Mouse (Mus musculus) heart, adult 11 months (tissue): ENCODE results near the gene Ntmt1.

Source experiments
- DNase-seq: peaks from one replicate; pipeline ENCODE4 v3.0.0; 2022

Ntmt1 gene

DNA sequence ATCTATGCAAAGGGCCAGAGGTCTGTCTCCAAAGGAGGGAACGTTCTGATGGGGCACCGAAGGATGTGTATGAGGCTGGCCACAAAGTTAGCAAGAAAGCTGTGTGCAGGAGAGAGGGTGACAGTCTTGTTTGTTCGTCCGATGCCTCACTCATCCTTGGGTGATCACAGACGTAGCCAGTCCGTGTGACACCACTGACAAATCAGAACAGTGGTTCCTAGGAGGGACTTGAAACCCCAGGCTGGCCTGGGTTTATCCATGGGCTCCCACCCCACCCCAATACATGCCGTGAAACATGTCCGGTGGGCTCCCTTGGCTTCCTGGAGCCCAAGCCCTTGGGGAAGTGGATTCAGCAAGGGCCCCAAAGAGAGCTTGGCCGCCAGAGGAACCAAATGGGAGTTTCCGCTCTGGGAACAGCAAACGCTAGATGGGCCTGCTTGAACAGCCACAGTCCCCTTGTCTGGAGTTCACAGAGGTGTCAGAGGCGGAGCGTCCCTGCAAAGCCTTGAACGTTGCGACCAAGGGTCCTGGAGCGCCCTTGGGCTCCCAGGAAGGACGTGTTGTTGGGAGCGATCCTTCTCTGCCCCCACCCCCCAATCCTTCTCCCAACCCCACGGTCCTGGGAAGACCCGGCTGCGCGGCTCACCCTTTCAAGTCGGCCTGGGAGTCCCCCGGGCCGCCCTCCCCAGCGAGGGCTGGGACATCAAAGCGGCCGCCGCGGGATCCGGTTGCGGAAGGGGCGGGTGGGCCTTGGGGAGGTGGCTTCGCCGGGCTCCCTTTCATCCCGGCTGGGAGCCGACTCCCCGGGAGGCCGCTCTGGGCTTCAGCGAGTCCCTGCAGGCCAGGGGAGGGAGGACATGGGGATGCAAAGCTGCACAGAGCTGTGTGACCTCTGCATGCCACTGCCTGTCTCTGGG, 23.3 kb upstream of the Ntmt1 start:
- DNase-seq = peak; percentile 98

DNA sequence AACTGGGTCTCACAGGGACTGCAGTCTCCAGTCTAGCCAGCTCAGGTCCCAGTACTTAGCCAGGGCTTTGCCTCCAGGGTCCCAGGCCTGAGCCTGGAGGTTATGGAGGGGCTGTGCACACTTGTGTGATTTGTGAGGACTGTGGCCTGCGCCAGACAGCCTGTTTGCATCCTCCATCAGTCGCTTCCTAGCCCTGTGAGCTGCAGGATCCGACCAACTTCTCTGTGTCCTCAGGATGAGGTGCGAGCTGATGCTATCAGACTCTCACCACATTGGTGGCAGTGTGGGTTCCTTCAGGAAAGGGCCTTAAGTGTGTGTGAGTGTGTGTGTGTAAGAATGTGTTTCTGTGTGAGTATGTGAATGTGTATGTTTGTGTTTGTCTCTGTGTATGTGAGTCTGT, 20.2 kb upstream of the Ntmt1 start:
- no peak for DNase-seq

DNA sequence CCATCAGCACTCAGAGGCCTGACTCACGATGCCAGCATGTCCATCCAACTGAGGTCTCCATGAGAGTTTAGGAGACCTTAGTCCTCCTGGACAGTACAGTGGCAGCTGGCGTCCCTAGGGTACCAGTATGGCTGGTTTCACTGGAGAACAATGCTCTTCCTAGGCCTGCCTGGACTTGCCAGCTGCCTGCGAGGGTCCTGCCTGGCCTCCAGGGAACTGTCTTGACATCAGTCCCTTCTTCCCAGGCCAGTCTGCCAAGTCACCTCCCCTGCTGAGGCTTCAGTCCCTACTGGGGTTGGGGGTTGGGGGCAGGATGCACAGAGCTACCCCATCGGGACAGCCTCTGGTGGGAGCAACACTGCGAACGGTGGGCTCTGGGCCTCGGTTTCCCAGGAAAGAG, 15.6 kb upstream of the Ntmt1 start:
- peak; percentile 91 for DNase-seq

DNA sequence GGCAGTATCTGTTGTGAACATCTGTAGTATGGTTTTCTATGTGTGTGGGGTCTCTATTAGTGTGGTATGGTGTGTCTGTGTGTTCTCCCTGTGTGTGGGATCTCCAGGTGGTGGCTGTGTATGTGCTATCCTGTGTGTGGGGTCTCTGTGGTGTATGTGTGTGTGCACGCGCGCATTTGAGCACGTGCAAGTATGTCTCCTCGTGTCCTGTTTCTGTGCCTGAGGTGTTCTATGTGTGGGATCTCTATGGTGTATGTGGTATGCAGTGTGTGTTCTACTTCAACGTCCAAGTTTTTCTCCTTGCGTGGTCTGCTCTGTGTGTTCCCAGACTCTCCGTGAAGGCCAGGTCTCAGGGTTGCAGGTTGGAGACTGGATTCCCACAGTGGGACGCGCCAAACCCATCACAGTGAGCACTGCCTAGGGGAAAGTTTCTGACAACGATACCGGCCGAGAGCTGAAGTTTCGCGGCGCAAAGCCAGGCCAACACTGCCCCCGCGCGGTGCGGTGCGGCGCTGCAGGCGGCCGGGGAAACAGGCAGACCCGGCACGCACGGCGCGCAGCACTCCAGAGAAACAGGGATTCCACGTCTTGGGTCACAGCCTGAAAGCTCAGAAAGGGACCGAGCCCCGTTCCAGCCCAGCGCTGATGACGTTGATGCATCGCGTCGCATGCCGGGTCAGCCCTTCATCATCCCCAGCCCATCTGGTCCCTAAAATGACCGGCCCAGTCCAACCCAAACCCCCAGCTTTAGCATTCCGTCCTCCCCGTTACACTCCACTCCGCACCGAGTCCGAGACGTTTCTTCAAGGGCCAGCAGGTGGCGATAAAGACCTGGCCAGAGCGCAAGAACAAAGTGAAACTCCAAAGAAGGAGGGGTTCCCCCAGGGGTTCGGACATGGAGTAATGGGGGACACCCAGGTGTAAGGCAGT, 13.2 kb upstream of the Ntmt1 start:
- peak; percentile 99 for DNase-seq

DNA sequence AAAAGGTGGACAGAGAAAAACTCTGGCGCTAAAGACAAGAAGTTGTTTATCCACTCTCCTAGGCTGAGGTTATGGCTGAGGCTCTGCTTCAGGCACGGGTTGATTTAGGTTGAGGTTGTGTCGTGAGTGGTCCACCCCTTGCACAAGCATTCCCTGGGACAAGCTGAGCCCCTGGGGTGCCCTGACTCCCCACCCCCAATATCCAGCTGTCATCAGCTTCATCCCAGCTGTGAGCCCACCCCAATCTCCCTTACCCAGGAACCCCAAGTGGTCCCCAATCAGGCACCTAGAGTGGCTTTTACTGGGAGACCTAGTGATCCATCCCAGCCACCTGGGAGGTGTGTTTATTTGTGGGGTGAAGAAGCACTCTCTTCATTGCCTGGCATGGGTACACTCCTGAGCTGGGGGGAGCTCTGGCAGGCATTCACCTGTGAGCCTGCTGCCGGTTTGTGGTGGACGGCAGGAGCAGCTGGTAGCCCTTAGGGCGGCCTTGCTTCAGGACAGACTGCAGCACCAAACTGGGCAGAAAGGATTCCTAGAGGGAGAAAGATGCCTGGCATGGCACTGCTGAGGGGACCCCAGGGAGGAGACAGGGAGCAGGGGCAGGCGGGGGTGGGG, 12.2 kb upstream of the Ntmt1 start:
- DNase-seq = peak; percentile 95

DNA sequence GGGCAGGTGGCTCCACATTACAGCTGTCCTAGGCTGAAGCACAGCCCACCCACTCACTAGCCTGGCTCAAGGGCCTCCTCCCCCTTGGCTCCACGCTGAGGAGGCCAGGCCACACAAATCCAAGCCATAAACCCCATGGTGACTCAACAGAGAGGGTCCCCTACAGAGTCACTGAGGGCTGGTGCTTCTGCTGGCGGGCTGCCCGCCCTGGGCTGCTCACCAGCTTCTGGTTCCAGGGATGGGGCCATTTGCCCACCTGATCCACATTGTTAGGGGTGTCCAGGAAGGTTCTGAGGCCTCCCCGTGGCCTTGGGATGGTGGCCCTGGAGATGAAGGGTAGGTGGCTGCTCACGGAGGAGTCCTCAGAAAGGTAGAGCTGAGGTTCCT, 11.7 kb upstream of the Ntmt1 start:
- peak; percentile 94 for DNase-seq

DNA sequence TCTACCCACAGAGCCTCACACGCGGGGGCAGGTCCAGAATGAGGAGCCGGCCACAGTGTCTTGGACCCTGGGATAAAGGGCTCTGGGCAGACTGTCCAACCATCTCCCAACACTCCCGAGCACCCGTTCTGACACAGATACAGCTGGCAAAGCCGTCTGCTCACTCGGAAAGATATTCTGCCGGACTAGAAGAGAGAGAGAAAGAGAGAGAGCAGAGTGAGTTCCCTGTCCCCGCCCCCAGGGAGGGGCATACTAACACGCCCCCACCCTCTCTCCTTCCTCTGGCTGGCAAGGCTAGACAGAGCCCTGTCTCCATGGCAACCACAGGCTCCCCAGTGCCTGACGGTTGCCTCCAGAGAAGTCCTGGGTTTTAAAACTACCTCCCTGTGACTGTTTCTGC, 11.2 kb upstream of the Ntmt1 start:
- peak; percentile 98 for DNase-seq

DNA sequence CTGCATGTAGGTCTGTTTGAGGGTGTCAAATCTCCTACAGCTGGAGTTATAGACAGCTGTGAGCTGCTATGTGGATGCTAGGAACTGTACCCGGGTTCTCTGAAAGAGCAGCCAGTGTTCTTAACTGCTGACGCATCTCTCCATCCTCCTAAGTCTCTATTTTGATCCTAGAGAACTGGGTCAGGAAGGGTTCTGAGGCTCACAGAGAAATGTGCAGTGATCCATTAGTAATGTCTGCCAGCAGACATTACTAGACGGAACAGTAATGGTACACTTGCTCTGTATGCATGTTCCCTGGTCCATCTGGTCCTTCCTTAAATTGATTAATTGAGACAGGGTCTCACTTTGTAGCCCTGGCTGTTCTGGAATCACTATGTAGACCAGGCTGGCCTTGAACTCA, 8.2 kb upstream of the Ntmt1 start:
- DNase-seq = no peak

DNA sequence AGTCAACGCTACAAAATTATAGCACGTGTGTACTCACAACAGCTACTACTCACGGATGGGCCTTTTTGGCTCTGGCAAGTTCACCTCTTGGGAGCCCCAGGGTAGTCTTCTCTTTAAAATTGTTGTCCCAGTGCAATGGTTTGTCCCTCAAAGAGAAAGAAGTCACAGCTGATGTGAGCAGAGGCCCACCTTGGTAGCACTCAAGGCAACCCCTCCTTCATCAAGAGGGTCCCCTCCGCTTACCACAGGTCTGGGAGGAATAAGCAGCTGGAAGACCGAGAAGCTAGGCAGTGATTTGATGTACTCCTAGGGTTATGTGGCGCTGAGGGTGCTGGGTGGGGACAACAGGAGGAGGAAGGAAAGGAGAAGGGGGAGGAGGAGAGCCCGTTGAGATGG, 7.0 kb upstream of the Ntmt1 start:
- no peak for DNase-seq

DNA sequence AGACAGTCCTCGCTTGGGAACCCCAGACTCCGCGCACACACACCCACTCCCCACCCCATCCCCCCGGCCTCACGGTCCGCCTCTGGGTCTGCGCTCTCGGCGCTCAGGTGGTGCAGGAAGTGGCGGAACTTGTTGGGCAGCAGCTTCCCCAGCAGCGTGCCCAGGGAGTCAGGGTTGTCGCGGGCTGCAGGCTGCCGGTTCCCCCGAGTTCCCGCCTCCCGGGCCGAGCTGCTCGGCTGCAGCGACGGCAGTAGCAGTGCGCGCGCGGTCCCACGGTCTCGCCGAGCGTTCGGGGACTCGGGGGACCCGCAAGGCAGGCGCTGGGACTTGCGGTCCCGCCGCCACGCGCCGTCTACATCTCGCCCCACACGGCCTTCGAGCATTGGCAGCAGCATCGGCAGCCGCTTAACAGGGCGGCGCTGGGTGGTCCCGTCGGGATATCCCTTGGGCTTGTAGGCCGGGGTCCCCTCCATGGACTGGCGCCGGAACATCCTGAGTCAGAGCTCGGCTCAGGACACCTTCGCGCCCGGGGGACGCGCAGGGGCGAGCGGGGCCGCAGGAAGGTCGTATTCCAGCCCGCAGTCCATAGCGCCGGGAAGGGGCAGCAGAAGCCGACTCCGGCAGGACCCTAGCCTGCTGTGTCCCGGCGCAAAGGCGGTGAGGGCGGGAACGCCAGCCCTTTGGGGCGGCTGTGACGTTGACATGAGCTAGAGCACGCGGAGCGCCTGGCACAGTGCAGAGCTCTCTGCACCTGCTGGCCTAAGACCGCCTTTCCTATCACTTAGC, 6.4 kb upstream of the Ntmt1 start:
- DNase-seq = peak; percentile 94

DNA sequence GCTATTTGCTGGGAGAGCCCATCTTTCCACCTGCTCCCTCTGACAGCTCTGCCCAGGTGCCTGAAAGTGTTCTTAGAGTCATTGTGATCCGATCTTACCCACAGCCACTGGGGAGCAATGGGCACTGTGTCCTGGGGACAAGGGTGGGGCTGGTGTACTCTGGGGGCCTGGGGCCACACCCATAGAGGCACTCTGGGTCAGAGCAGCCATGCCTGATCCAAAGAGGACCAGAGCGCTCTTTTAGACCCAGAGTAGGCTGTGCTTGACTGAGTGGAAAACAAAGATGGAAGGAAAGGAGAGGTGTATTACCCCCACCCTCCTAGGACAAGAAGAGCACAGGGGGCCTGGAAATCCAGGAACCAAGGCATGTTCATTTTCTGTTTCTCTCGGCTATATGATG, 4.0 kb upstream of the Ntmt1 start, which contains the start of gene 1700001O22Rik:
TSS of gene 1700001O22Rik (minus strand) at position 58 of the 400 bp plus-strand sequence.
- peak; percentile 91 for DNase-seq

DNA sequence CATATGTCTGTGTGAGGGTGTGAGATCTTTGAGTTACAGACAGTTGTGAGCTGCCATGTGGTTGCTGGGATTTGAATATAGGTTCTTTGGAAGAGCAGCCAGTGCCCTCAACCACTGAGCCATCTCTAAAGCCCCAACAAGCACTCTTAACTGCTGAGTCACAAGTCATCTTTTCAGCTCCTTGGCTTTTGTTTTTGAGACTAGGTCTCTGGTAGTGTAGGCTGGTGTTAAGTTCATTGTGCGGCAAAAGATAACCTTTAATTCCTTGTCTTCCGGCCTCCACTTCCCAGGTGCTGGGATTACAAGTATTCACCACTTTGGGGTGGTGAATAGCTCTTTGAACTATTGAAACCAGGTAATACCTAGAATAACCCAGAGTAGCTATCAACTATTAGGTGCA, 1.6 kb upstream of the Ntmt1 start:
- DNase-seq = no peak

DNA sequence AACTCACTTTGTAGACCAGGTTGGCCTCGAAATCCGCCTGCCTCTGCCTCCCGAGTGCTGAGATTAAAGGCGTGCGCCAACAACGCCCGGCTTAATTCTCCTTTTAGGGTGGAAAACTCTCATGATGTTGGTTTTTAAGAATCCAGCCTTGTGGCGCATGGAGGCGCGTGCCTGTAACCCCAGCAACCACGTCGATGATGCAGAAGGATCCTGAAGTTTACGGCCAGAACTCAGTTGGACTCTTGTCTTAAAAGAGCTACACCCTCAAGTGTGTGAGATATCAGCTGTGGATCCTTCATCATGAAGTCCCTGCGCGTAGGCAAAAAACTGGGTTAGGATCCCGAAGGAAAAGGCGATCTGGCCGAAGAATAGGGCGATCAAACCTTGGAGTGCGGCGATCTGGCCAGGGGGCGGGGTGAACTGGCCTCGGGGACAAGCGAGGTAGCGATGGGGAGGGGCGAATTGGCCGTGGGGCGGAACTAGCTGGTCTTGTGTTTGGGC, 429 bp upstream of the Ntmt1 start:
- DNase-seq = no peak

DNA sequence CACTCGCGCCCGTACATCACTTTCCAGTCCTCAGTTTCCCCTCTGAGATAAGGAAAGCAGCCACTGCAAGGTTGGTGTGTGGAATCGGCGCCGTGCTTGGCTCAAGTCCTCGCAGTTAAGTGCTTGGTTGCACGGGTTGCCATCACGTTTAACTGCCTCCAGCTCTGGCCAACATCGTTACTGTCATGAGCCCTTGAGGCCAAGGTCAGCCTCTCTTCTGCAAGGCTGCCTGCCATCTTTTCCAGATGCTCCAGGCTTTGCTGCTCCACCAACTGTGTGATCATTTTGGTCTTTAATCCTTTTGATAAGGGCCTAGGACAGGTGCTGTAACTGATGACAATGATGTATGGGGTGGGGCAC, 650 bp downstream of the Ntmt1 start:
- no peak for DNase-seq

DNA sequence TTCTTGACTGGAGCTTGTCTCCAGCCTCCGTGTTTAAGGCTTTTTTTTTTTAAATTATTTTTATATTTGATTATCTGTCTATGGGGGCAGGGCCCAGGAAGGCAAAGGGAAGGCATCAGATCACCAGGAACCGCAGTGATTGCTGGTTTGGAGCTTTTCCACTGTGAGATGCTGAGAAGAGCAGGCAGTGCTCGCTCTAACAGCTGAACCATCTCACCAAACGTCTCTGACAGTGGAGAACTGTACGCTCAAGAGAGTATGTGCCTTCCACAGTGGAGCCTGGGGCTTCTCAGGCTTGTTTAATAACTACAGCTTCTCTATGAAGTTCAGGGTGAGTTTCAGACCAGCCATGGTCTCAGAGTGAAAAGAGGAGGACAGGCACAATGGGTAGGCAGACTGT, 1.9 kb downstream of the Ntmt1 start:
- no peak for DNase-seq

DNA sequence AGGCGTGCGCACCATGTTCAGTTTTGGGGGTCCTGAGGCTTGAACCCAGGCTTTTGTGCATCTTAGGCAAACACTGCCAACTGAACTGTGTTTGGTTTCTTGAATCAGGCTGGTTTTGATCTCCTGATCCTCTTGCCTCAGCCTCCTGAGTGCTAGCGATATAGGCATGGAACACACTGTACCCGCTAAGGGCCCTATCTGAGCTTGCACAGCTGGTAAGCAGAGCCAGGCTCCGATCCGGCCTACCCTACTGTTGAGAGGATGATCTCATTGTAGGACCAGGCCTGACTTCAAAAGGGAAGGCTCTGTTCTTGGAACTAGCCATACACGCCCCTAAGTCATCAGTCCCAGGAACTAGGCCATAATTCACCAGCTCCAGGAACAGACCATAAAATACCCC, 2.9 kb downstream of the Ntmt1 start:
- no peak for DNase-seq

DNA sequence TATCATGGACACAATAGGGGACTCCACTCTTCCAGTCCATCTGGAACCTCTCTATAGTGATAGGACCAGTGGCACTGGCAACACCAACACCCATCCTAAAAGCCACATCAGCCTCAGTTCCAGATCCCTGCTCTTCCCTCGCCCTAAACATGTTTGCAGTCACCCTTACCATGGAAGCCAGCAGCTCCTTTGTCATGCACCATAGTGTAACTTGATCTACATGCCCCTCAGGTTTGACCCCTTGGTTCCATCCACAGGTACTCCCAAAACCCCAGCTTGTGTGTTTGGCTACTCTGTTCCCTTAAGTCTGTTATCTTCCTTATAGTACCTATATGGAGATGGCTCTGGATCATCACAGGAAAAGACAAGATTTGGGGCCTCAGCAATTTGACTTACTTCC, 8.8 kb downstream of the Ntmt1 start:
- DNase-seq = no peak

DNA sequence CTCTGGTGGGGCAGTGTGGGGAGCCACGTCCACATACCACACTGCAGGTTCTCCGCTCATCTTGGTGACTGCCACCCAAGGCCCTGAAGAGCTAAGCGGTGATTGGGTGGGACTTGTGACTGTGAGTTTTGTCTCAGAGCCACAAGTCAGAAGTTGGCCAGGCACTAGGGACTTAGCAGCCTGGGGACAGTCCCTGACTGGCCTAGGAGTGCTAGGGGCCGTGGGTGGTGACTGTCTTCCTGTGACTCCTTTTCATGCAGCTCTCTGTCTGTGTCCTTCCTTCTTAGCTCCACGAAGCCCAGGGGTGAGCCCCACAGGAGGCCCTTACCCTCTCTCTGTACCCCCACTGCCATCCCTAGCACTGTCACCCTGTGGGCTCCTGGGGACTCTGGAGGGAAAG, 12.2 kb downstream of the Ntmt1 start:
- no peak for DNase-seq

DNA sequence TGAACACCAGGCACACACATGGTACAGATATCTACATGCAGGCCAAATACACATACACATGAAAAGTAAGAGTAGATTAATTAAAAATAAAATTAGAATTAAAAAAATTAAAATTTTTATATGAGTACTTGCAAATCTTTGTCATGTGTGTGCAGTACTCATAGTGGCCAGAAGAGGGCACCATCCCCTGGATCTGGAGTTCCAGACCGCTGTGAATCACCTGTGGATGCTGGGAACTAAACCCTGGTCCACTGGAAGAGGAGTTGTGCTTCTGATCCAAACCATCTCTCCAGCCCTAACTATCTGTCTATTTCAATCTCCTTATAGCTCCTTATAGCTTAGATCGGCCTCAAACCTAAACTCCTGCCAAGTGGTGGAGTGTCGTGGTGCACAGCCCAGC, 13.4 kb downstream of the Ntmt1 start:
- DNase-seq = no peak

DNA sequence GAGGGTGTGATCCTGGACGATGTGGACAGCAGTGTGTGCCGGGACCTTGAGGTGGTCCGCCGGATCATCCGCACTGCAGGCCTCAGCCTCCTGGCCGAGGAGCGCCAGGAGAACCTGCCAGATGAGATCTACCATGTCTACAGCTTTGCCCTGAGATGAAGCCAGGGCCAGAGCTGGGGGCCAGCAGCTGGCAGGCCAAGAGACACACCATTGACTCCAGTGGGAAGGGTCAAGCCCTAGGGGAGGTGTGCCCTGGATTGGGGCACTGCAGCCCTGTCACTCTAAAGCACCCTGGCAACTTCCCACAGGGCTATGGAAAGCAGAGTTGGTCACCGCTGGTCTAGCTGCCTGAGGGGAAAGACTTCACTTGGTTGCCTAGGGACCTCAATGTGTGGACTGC, 14.8 kb downstream of the Ntmt1 start:
- peak; percentile 91 for DNase-seq

DNA sequence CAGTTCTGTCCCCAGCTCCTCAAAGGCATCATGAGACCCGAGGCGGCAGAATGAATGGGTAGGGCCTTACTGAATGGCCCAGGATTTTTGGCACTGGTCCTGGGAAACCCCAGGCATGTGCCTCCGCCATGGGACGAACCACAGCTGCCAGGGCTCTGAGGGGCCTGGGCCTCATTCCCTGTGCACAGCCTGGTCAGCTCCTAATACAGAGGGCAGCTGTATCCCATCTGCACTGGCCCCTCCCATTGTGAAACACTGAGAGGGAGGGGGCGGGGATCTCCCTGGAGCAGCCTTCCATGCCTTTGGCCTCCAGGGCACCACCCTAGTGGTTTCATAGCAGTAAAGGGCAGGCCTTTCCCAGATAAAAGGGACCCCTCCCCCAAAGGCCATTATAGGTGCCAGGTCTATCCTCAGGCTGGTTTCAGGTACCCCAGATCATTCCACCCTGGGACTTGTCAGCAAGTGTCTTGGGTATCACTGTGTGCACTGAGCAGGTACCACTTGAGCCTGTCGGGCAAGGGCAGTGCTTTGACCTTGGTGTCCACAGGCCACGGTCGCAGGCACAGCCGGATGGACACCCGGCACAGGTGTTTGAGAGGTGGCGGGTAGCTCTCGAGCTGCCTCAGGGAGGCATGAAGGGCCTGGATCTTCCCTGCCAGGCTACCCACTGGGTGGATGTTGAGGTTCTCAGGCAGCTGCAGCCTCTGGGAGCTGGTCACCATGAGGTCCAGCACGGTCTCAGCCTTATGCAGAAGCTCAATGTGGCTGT, 15.9 kb downstream of the Ntmt1 start:
- DNase-seq = peak; percentile 97
